ENCODE assay signal across 10 mouse cellular contexts in genomic region chr11:115511121-115511520, GRCm38 (mm10). TPM values are rescaled to one million over a fixed set of nuclear protein-coding genes. Genes with fewer than 3 reads are reported as not detected.
DNase-seq lines count a peak whose midpoint lies in the region; ATAC-seq lines count a peak whose summit lies in the region.
"Had no signal": no experiment of that assay in that cellular context is flagged by ENCODE, and none has a peak within 500 bp of the region (broad histone marks: within the 10 kb centered on the region; RNA-seq: fewer than 3 reads in every experiment).

No protein-coding gene starts in this region.

- 68% methylated on average over 2 of the region's 2 CpGs for WGBS in heart, embryonic 16.5 days
- WGBS in embryonic facial prominence, embryonic 15.5 days, result 35% methylated on average over 2 of the region's 2 CpGs
- 87% methylated on average over 2 of the region's 2 CpGs for WGBS in limb, embryonic 10.5 days
- WGBS in neural tube, embryonic 12.5 days, result 81% methylated on average over 2 of the region's 2 CpGs

- H3K4me2 ChIP-seq in heart, embryonic 16.5 days (ENCODE audit: low read depth, low read length), result peak overlapping the region; percentile 94
- H3K4me2 ChIP-seq in embryonic facial prominence, embryonic 15.5 days (replicated peaks), result peak overlapping the region; percentile 81
- peak overlapping the region; percentile 90 for H3K4me2 ChIP-seq in neural tube, embryonic 12.5 days (replicated peaks)

- H3K9ac ChIP-seq in heart, embryonic 16.5 days (ENCODE audit: low read length), result peak overlapping the region; percentile 98
- no peak overlapping the region for H3K9ac ChIP-seq in embryonic facial prominence, embryonic 15.5 days
- H3K9ac ChIP-seq in neural tube, embryonic 12.5 days, result peak overlapping the region; percentile 99

- 0 out of 2 replicates have a peak overlapping the region, but pooled peaks have one; percentile 30 for H3K27ac ChIP-seq in heart, embryonic 16.5 days (ENCODE audit: low read length)
- 0 out of 2 replicates have a peak overlapping the region, but pooled peaks have one; percentile 12 for H3K27ac ChIP-seq in embryonic facial prominence, embryonic 15.5 days (replicated peaks)
- H3K27ac ChIP-seq in limb, embryonic 10.5 days, result no peak overlapping the region
- H3K27ac ChIP-seq in neural tube, embryonic 12.5 days, result no peak overlapping the region

- H3K27me3 ChIP-seq in heart, embryonic 16.5 days (ENCODE audit: control insufficient read depth, insufficient read depth, low read length), result no peaks in the 10 kb centered on the region
- H3K27me3 ChIP-seq in embryonic facial prominence, embryonic 15.5 days, result no peaks in the 10 kb centered on the region
- H3K27me3 ChIP-seq in limb, embryonic 10.5 days (ENCODE audit: low read depth, poor library complexity, severe bottlenecking), result no peaks in the 10 kb centered on the region
- no peaks in the 10 kb centered on the region for H3K27me3 ChIP-seq in neural tube, embryonic 12.5 days (replicated peaks)

- no peak for ATAC-seq in heart, embryonic 16.5 days (replicated peaks; ENCODE audit: extremely low read depth, insufficient read depth, low FRiP score)
- ATAC-seq in embryonic facial prominence, embryonic 15.5 days (ENCODE audit: insufficient number of reproducible peaks, low FRiP score, low TSS enrichment, low read depth), result no peak
- ATAC-seq in neural tube, embryonic 12.5 days (ENCODE audit: low FRiP score, low read depth), result no peak
- no peak for ATAC-seq in activated CD4-positive, CD25-positive, alpha-beta regulatory T cell, adult 4 months
- ATAC-seq: lung, postnatal 0 days had no signal

- intact Hi-C loops in heart, postnatal 36 days (cut with DNase I), result no loop called here

- peaks cover 60% of the 10 kb centered on the region for H3K4me1 ChIP-seq in heart, embryonic 16.5 days (ENCODE audit: control insufficient read depth, insufficient read depth, low read length)
- H3K4me1 ChIP-seq in embryonic facial prominence, embryonic 15.5 days, result peaks cover 45% of the 10 kb centered on the region
- peaks cover 57% of the 10 kb centered on the region for H3K4me1 ChIP-seq in limb, embryonic 10.5 days
- H3K4me1 ChIP-seq in neural tube, embryonic 12.5 days, result peaks cover 52% of the 10 kb centered on the region

- H3K4me3 ChIP-seq in heart, embryonic 16.5 days (ENCODE audit: low read length), result peak overlapping the region; percentile 93
- H3K4me3 ChIP-seq in embryonic facial prominence, embryonic 15.5 days (replicated peaks), result peak overlapping the region; percentile 99
- H3K4me3 ChIP-seq in limb, embryonic 10.5 days, result peak overlapping the region; percentile 98; the same call in 1 of the 2 replicates
- H3K4me3 ChIP-seq in neural tube, embryonic 12.5 days, result peak overlapping the region; percentile 95

- no peaks in the 10 kb centered on the region for H3K36me3 ChIP-seq in heart, embryonic 16.5 days (ENCODE audit: control insufficient read depth, insufficient read depth)
- no peaks in the 10 kb centered on the region for H3K36me3 ChIP-seq in embryonic facial prominence, embryonic 15.5 days
- peaks cover 29% of the 10 kb centered on the region for H3K36me3 ChIP-seq in limb, embryonic 10.5 days
- peaks cover 4% of the 10 kb centered on the region for H3K36me3 ChIP-seq in neural tube, embryonic 12.5 days

- no peaks in the 10 kb centered on the region for H3K9me3 ChIP-seq in heart, embryonic 16.5 days (replicated peaks; ENCODE audit: control insufficient read depth, low read length)
- H3K9me3 ChIP-seq in embryonic facial prominence, embryonic 15.5 days (replicated peaks), result no peaks in the 10 kb centered on the region
- no peaks in the 10 kb centered on the region for H3K9me3 ChIP-seq in limb, embryonic 10.5 days (replicated peaks)
- no peaks in the 10 kb centered on the region for H3K9me3 ChIP-seq in neural tube, embryonic 12.5 days

- no peak for DNase-seq in heart, postnatal 36 days
- no peak for DNase-seq in limb, embryonic 10.5 days (ENCODE audit: low spot score)
- no peak for DNase-seq in cerebellum, adult 8-10 months
- DNase-seq in adrenal gland, adult 18-20 months (ENCODE audit: low spot score in 2 of 2), result no peak

RNA-seq across cellular contexts. Expression of gene Jpt1, which starts 3.1 kb away (rescaled TPM):
- 523 and 525 TPM in 2 replicates for polyA plus RNA-seq in heart, embryonic 16.5 days (2015; fragmentation: Nextera tagmentation; extraction: Ambion mirVana)
- total RNA-seq in heart, postnatal 36 days (2021), result 100 to 1,000 TPM; 124 to 143 TPM
- 523 and 542 TPM in 2 replicates for polyA plus RNA-seq in embryonic facial prominence, embryonic 15.5 days (2015; fragmentation: Nextera tagmentation; extraction: Ambion mirVana)
- 483 and 492 TPM in 2 replicates for polyA plus RNA-seq in limb, embryonic 10.5 days (2016; fragmentation: Nextera tagmentation; extraction: Ambion mirVana)
- 999 and 1,042 TPM in 2 replicates for polyA plus RNA-seq in neural tube, embryonic 12.5 days (2016; fragmentation: Nextera tagmentation; extraction: Ambion mirVana)
- polyA plus RNA-seq in activated CD4-positive, CD25-positive, alpha-beta regulatory T cell, adult 4 months (2017; shearing (Covaris generic)), result 100 to 1,000 TPM; 506 to 510 TPM
- 10 to 100 TPM; 81.3 to 86.5 TPM for total RNA-seq in adrenal gland, adult 18-20 months (2021)

RNA-seq across cellular contexts. Expression of gene Nt5c, which starts 19.5 kb away (rescaled TPM):
- 60.1 and 64.9 TPM in 2 replicates for polyA plus RNA-seq in heart, embryonic 16.5 days (2015; fragmentation: Nextera tagmentation; extraction: Ambion mirVana)
- total RNA-seq in heart, postnatal 36 days (2021), result 10 to 100 TPM; 13.1 to 14.2 TPM
- 87.5 and 88.1 TPM in 2 replicates for polyA plus RNA-seq in embryonic facial prominence, embryonic 15.5 days (2015; fragmentation: Nextera tagmentation; extraction: Ambion mirVana)
- polyA plus RNA-seq in limb, embryonic 10.5 days (2016; fragmentation: Nextera tagmentation; extraction: Ambion mirVana), result 66.2 and 83.5 TPM in 2 replicates
- 84.8 and 87.1 TPM in 2 replicates for polyA plus RNA-seq in neural tube, embryonic 12.5 days (2016; fragmentation: Nextera tagmentation; extraction: Ambion mirVana)
- 100 to 1,000 TPM; 287 to 293 TPM for polyA plus RNA-seq in activated CD4-positive, CD25-positive, alpha-beta regulatory T cell, adult 4 months (2017; shearing (Covaris generic))
- 100 to 1,000 TPM in 1 of 2 experiments, 10 to 100 TPM in 1; 68.7 to 154 TPM for total RNA-seq in adrenal gland, adult 18-20 months (2021)

RNA-seq across cellular contexts. Expression of gene Sumo2, which starts 25.0 kb away (rescaled TPM):
- polyA plus RNA-seq in heart, embryonic 16.5 days (2015; fragmentation: Nextera tagmentation; extraction: Ambion mirVana), result 556 and 599 TPM in 2 replicates
- 100 to 1,000 TPM; 165 to 185 TPM for total RNA-seq in heart, postnatal 36 days (2021)
- 826 and 846 TPM in 2 replicates for polyA plus RNA-seq in embryonic facial prominence, embryonic 15.5 days (2015; fragmentation: Nextera tagmentation; extraction: Ambion mirVana)
- 1,406 and 1,458 TPM in 2 replicates for polyA plus RNA-seq in limb, embryonic 10.5 days (2016; fragmentation: Nextera tagmentation; extraction: Ambion mirVana)
- polyA plus RNA-seq in neural tube, embryonic 12.5 days (2016; fragmentation: Nextera tagmentation; extraction: Ambion mirVana), result 1,184 and 1,219 TPM in 2 replicates
- polyA plus RNA-seq in activated CD4-positive, CD25-positive, alpha-beta regulatory T cell, adult 4 months (2017; shearing (Covaris generic)), result 100 to 1,000 TPM; 724 to 797 TPM
- 100 to 1,000 TPM; 219 to 240 TPM for total RNA-seq in adrenal gland, adult 18-20 months (2021)

RNA-seq across cellular contexts. Expression of gene Armc7, which starts 35.7 kb away (rescaled TPM):
- polyA plus RNA-seq in heart, embryonic 16.5 days (2015; fragmentation: Nextera tagmentation; extraction: Ambion mirVana), result 5.4 and 6.2 TPM in 2 replicates
- 1 to 10 TPM; 1.5 to 2.4 TPM for total RNA-seq in heart, postnatal 36 days (2021)
- 8.9 and 9.8 TPM in 2 replicates for polyA plus RNA-seq in embryonic facial prominence, embryonic 15.5 days (2015; fragmentation: Nextera tagmentation; extraction: Ambion mirVana)
- 7.0 and 9.9 TPM in 2 replicates for polyA plus RNA-seq in limb, embryonic 10.5 days (2016; fragmentation: Nextera tagmentation; extraction: Ambion mirVana)
- polyA plus RNA-seq in neural tube, embryonic 12.5 days (2016; fragmentation: Nextera tagmentation; extraction: Ambion mirVana), result 12.9 and 13.1 TPM in 2 replicates
- polyA plus RNA-seq in activated CD4-positive, CD25-positive, alpha-beta regulatory T cell, adult 4 months (2017; shearing (Covaris generic)), result 10 to 100 TPM; 49.9 to 59.3 TPM
- total RNA-seq in adrenal gland, adult 18-20 months (2021), result 10 to 100 TPM in 1 of 2 experiments, 1 to 10 TPM in 1; 7.9 to 11.1 TPM

RNA-seq across cellular contexts. Expression of gene Slc16a5, which starts 48.8 kb away (rescaled TPM):
- 4.1 and 12.9 TPM in 2 replicates for polyA plus RNA-seq in heart, embryonic 16.5 days (2015; fragmentation: Nextera tagmentation; extraction: Ambion mirVana)
- total RNA-seq in heart, postnatal 36 days (2021), result not detected
- 0.22 and 0.36 TPM in 2 replicates for polyA plus RNA-seq in embryonic facial prominence, embryonic 15.5 days (2015; fragmentation: Nextera tagmentation; extraction: Ambion mirVana)
- 0.23 and 0.25 TPM in 2 replicates for polyA plus RNA-seq in limb, embryonic 10.5 days (2016; fragmentation: Nextera tagmentation; extraction: Ambion mirVana)
- 0.09 and 0.14 TPM in 2 replicates for polyA plus RNA-seq in neural tube, embryonic 12.5 days (2016; fragmentation: Nextera tagmentation; extraction: Ambion mirVana)
- polyA plus RNA-seq in activated CD4-positive, CD25-positive, alpha-beta regulatory T cell, adult 4 months (2017; shearing (Covaris generic)), result 1 to 10 TPM; 2.9 to 3.1 TPM
- not detected for total RNA-seq in adrenal gland, adult 18-20 months (2021)
- polyA plus RNA-seq: cortical plate, adult 2 months had no signal

Comparison
In these comparisons a context has a peak if more than half of its experiments do, and no peak if none do; other contexts are left out.
1. H3K27ac ChIP-seq: peak in heart, embryonic 16.5 days (single experiment) and embryonic facial prominence, embryonic 15.5 days (single experiment); none in limb, embryonic 10.5 days (single experiment) and neural tube, embryonic 12.5 days (single experiment).
2. Peak in every context shown above with its lines, with median percentiles within 50 percentile points of each other: H3K4me2 ChIP-seq and H3K4me3 ChIP-seq.